Mouse (Mus musculus) heart, embryonic 15.5 days (tissue): ENCODE data around the gene Gja5. TPM values are rescaled to one million over a fixed set of nuclear protein-coding genes. Genes with fewer than 3 reads are reported as not detected.

Experiments used
- ATAC-seq: fragments of 200-750 bp; cut with Nextera tagmentation; replicated peaks from 2 replicates; pipeline ENCODE4 v1.8.0; 2017; ENCODE audit warnings: low read depth, moderate TSS enrichment; ENCODE audit not compliant: insufficient number of reproducible peaks, insufficient read depth, low FRiP score
- H3K27ac ChIP-seq: fragments of 300-500 bp; sonication (generic); 2 replicates; pipeline ENCODE4 v1.5.1; 2015; ENCODE audit warnings: mild to moderate bottlenecking, inconsistent platforms
- H3K27me3 ChIP-seq: fragments of 300-500 bp; sonication (generic); 2 replicates; pipeline ENCODE4 v1.6.1; 2015; ENCODE audit warnings: inconsistent platforms
- H3K36me3 ChIP-seq: fragments of 300-500 bp; sonication (generic); 2 replicates; pipeline ENCODE4 v1.6.1; 2015; ENCODE audit warnings: mild to moderate bottlenecking, inconsistent platforms
- H3K4me1 ChIP-seq: fragments of 300-500 bp; sonication (generic); replicated peaks from 2 replicates; pipeline ENCODE4 v1.6.1; 2015; ENCODE audit warnings: inconsistent platforms
- H3K4me2 ChIP-seq: fragments of 300-500 bp; sonication (generic); 2 replicates; pipeline ENCODE4 v1.6.1; 2015; ENCODE audit warnings: inconsistent platforms, mild to moderate bottlenecking, moderate library complexity
- H3K4me3 ChIP-seq: fragments of 300-500 bp; sonication (generic); 2 replicates; pipeline ENCODE4 v1.5.1; 2015; ENCODE audit warnings: mild to moderate bottlenecking, inconsistent platforms
- H3K9ac ChIP-seq: fragments of 300-500 bp; sonication (generic); 2 replicates; pipeline ENCODE4 v1.6.1; 2015; ENCODE audit warnings: mild to moderate bottlenecking, inconsistent platforms
- H3K9me3 ChIP-seq: fragments of 300-500 bp; sonication (generic); replicated peaks from 2 replicates; pipeline ENCODE4 v1.6.1; 2016; ENCODE audit warnings: inconsistent platforms
- WGBS: fragments of 180-500 bp; shearing (Covaris S2); methylation state at CpG from one replicate; pipeline ENCODE4 v1.1.7; 2015; ENCODE audit warnings: mixed read lengths; 5-methylcytosine and 5-hydroxymethylcytosine counted together
- polyA plus RNA-seq: library from polyadenylated mRNA; unstranded; fragments of >200 nt; fragmentation: Nextera tagmentation; extraction: Ambion mirVana; gene quantifications from 2 replicates; pipeline ENCODE4 v1.2.1, GENCODE M21; 2015

Gene Gja5
- polyA plus RNA-seq, result 78.7 and 103 TPM in 2 replicates

DNA sequence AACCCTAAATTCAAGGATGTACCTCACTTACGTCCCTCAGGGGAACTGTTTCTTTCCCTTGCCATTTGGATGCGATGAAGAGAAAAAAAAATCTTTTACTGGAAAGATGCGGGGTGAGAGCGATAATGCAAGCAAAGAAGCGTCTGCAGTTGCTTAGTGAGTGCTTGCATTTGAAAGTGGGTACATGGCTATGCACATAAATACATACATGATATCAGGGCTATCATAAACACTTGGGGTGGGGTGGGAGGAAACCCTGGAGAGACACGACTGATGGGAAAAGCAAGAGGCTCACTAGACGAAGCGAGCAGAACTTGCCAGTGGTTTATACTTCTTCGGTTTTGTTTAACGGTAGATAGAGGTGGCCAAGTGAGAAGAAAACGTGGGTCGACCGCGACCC, at the start of gene Gja5:
Gene Gja5, plus strand, starts transcription at position 301 of the 400 bp plus-strand sequence.
- 13% methylated on average over 14 of the region's 14 CpGs for WGBS
- peak within 1 kb of the TSS; percentile 85 for H3K9ac ChIP-seq
- peak within 1 kb of the TSS; percentile 24; the same call in 1 of the 2 replicates for H3K27ac ChIP-seq
- no peaks in the 10 kb centered on the region for H3K36me3 ChIP-seq
- ATAC-seq, result no peak
- H3K9me3 ChIP-seq, result no peaks in the 10 kb centered on the region
- peaks cover 13% of the 10 kb centered on the region for H3K27me3 ChIP-seq
- peaks cover 9% of the 10 kb centered on the region for H3K4me1 ChIP-seq
- H3K4me3 ChIP-seq, result peak within 1 kb of the TSS; percentile 87
- peak within 1 kb of the TSS; percentile 85 for H3K4me2 ChIP-seq

DNA sequence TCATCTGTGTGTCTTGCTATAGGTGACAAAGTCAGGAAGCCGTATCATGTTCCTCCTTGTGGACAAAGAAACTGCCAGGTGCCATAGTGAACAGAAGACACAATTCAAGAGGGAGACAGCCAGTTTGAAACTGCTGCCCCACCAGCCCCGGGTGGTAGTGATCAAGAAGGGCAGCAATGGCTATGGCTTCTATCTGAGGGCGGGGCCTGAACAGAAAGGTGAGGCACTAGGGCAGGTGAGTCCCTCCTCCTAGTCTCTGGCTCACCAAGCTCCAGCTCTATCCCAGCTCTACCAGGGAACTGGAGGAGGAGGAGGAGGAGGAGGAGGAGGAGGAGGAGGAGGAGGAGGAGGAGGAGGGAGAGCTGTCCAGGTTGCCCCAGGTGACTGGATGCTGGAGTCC, 48.7 kb upstream of the Gja5 start:
- Histone ChIP-seq H3K4me3 (no peak overlapping the region), H3K27me3 (no peaks in the 10 kb centered on the region), H3K4me1 (peaks cover 7% of the 10 kb centered on the region), H3K9ac (no peak overlapping the region), H3K4me2 (no peak overlapping the region), H3K9me3 (no peaks in the 10 kb centered on the region), H3K36me3 (no peaks in the 10 kb centered on the region), H3K27ac (no peak overlapping the region)
- WGBS, result 77% methylated on average over 3 of the region's 3 CpGs
- ATAC-seq, result no peak

DNA sequence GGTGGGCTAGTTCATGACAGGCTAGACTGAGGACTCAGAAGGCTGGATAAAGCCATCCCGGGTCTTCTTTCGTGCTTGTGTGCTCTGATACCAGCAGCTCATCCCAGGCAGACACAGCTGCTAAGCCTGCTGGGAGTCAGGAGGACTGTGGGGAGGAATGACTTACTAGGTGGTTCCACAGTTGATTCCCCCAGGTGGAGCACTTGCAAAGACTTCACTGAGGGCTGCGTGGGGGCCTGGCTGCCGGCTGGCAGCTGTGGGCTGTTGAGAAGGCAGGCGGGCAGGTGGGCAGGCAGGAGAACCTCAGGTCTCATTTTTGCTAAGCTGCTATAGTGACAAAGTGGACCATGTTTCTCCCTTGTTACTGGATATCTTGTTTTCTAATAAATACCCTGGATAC, 44.0 kb upstream of the Gja5 start:
- Histone ChIP-seq H3K27ac (no peak overlapping the region), H3K27me3 (no peaks in the 10 kb centered on the region)

DNA sequence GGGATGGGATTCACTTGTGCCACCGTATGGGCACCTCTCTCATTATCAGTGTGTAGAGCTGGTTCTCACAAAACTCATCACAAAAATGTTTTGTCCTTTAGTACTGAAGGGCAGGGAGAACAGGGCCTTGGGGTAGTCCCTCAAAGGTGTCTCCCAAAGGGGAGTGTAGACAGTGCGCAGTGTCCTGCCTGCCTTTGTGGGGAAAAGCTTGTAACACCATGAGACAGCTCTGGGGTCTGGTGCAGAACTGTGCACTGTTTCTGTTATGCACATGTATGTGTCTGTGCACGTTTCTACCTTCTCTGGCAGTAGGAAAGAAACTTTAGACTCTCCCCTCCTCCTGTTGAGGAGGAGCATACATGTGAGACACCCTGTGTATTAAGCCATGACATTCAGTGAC, 36.6 kb upstream of the Gja5 start:
- ATAC-seq, result no peak
- WGBS, result 84% methylated on average over 3 of the region's 3 CpGs

More for the DNA sequence above, 44.0 kb upstream of the Gja5 start:
- Histone ChIP-seq H3K9me3 (no peaks in the 10 kb centered on the region), H3K36me3 (no peaks in the 10 kb centered on the region), H3K4me1 (no peaks in the 10 kb centered on the region), H3K4me2 (no peak overlapping the region), H3K4me3 (no peak overlapping the region), H3K9ac (no peak overlapping the region)
- no peak for ATAC-seq
- 90% methylated on average over 5 of the region's 5 CpGs for WGBS

DNA sequence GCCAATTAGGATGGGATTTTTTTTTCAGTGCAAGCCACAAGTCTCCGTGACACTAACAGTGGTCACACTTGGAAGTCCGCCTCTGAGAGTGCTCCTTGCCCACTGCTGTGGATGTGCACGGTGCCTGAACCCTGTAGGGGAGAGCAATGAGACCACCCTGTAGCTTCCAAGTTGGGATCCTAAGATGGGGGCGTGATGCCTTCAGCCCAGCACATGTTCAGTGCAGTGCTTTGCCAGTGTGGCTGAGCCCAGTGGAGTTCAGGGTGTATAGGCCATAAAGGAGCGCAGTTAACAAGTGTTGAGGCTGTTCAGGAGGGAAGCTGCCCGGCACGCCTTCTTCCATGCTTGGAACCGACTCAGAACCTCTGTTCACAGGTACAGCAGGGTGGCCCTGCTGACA, 35.9 kb upstream of the Gja5 start:
- Histone ChIP-seq H3K36me3 (peaks cover 34% of the 10 kb centered on the region), H3K27me3 (no peaks in the 10 kb centered on the region), H3K4me2 (no peak overlapping the region), H3K9ac (no peak overlapping the region), H3K27ac (no peak overlapping the region), H3K4me3 (no peak overlapping the region), H3K9me3 (no peaks in the 10 kb centered on the region), H3K4me1 (no peaks in the 10 kb centered on the region)
- WGBS, result 92% methylated on average over 8 of the region's 8 CpGs
- no peak for ATAC-seq

More for the DNA sequence above, 36.6 kb upstream of the Gja5 start:
- no peak overlapping the region for H3K4me3 ChIP-seq
- H3K36me3 ChIP-seq, result peaks cover 28% of the 10 kb centered on the region
- H3K9me3 ChIP-seq, result no peaks in the 10 kb centered on the region
- H3K27me3 ChIP-seq, result no peaks in the 10 kb centered on the region
- no peak overlapping the region for H3K4me2 ChIP-seq
- H3K27ac ChIP-seq, result no peak overlapping the region
- no peak overlapping the region for H3K9ac ChIP-seq
- no peaks in the 10 kb centered on the region for H3K4me1 ChIP-seq

DNA sequence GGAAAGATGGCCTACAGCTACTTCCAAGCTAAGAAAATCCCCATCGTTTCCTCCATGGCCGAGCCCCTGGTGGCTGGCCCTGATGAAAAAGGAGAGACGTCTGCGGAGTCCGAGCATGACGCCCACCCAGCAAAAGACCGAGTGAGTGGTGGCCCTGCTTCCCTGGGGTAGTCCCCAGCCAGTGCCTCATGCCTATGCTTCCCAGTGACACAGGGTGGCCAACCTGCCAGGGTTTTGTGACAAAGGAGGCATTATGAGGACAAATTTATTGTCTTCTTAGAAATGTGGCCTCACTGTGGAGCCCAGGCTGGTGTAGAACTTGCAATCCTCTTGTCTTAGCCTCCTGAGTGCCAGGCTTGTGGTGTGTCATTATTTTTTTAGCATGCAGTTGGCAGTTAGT, 35.4 kb upstream of the Gja5 start:
- 90% methylated on average over 7 of the region's 7 CpGs for WGBS
- Histone ChIP-seq H3K27ac (no peak overlapping the region), H3K27me3 (no peaks in the 10 kb centered on the region), H3K4me3 (no peak overlapping the region), H3K9ac (no peak overlapping the region), H3K4me1 (no peaks in the 10 kb centered on the region), H3K4me2 (no peak overlapping the region), H3K9me3 (no peaks in the 10 kb centered on the region), H3K36me3 (peaks cover 37% of the 10 kb centered on the region)
- no peak for ATAC-seq

DNA sequence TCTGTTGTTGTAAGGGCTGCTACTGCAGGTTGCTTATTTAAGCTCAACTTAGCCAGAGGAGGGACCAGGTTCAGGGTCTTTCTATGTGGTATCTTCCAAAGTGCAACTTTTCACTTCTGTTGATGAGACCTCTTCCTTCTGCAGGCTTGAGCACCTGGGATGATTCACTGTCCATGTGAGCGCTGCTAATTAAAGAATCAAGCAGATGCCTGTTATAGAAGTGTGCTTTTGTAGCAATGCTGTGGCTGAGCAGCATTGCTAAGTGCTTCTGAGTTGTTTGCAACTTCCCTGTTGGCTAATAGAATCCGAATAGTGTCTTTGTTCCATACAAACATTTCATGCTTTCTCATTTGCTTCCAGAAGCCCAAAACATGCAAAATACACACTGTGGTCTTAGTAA, 34.2 kb upstream of the Gja5 start:
- ATAC-seq, result no peak
- Histone ChIP-seq H3K9ac (no peak overlapping the region), H3K4me3 (no peak overlapping the region), H3K9me3 (no peaks in the 10 kb centered on the region), H3K27me3 (no peaks in the 10 kb centered on the region), H3K4me2 (no peak overlapping the region), H3K27ac (no peak overlapping the region), H3K36me3 (peaks cover 47% of the 10 kb centered on the region), H3K4me1 (no peaks in the 10 kb centered on the region)
- 93% methylated on average over 2 of the region's 2 CpGs for WGBS

DNA sequence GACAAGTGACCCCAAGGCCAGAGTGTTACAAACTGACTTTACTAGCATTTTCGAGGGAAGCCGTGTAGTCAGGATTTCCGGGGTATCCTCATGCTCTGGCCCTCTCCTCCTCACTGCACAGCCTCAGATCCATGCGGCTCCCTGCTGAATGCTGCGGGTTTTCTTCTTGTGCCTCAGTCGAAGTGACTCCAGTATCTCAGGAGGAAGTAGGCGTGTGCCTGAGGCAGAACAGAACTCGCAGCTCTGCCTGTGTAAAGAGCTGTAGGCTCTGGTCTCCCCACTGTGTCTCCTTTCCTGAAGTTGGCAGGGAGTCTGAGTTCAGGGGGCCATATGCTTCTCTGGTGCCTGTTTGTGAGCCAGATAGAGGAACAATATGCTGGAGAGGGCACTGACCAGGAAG, 33.4 kb upstream of the Gja5 start:
- H3K9me3 ChIP-seq, result no peaks in the 10 kb centered on the region
- no peak overlapping the region for H3K9ac ChIP-seq
- H3K4me2 ChIP-seq, result no peak overlapping the region
- peaks cover 49% of the 10 kb centered on the region for H3K36me3 ChIP-seq
- no peaks in the 10 kb centered on the region for H3K4me1 ChIP-seq
- no peak overlapping the region for H3K4me3 ChIP-seq
- no peak for ATAC-seq
- 79% methylated on average over 8 of the region's 8 CpGs for WGBS
- no peak overlapping the region for H3K27ac ChIP-seq
- H3K27me3 ChIP-seq, result no peaks in the 10 kb centered on the region

DNA sequence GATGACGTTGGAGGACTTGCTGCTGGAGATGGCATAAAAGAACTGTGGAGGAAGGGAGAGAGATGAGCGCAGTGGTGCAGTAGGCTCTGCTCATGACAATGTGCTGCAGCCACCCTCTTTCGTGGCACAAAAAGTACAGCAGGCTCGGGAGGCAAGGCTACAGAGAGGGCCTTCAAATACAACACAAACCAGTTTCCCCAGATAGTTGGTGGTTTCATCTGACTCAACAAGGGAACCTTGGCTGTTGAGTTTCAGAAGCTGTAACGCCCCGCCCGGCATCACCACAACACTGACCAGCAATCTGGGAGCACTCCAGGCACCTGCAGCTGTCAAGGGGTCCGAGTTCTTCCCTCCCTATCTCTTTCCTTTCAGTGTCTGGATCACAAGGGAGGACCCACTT, 32.0 kb upstream of the Gja5 start:
- Histone ChIP-seq H3K36me3 (peaks cover 58% of the 10 kb centered on the region), H3K27me3 (no peaks in the 10 kb centered on the region), H3K9ac (no peak overlapping the region), H3K4me3 (no peak overlapping the region), H3K4me1 (no peaks in the 10 kb centered on the region), H3K9me3 (no peaks in the 10 kb centered on the region), H3K27ac (no peak overlapping the region), H3K4me2 (no peak overlapping the region)
- ATAC-seq, result no peak
- WGBS, result 92% methylated on average over 8 of the region's 8 CpGs

DNA sequence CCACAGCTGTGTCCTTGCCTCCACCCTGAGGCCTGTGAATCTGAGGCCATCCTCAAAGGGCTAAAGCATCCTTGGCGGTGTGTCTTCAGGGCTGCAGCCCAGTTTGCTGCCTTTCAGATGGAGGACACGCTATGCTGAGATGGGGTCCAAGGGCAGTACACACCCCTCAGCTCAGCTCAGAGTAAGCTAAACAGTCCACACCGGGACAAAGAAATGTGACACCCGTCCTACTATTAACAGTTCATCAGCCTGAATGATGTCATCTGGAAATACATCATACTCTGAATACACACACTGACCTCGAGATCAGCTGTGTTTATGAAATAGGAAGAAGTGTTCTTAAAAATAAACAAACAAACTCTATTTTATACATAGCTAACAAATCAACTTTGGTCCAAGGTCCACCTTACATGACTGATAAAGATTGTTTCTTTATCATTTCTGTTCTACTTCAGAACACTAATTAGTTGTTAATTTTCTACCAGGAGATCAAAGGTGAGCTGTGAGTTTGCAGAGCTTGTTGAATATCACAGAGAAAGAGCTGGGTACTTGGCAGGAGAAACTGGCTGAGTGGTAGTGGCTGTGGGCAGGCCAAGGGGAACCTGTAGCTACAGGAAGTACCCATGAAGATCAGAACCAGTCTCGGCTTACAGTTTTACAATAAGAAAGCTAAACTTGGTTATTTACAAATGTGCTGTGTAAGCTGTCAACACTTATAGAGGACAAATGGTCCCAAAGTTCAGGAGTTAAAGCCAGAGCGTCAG, 29.5 kb upstream of the Gja5 start:
- no peak overlapping the region for H3K9ac ChIP-seq
- no peak overlapping the region for H3K27ac ChIP-seq
- H3K4me2 ChIP-seq, result no peak overlapping the region
- no peak overlapping the region for H3K4me3 ChIP-seq
- ATAC-seq, result no peak
- WGBS, result 77% methylated on average over 7 of the region's 7 CpGs
- no peaks in the 10 kb centered on the region for H3K4me1 ChIP-seq
- no peaks in the 10 kb centered on the region for H3K27me3 ChIP-seq
- H3K36me3 ChIP-seq, result peaks cover 52% of the 10 kb centered on the region
- no peaks in the 10 kb centered on the region for H3K9me3 ChIP-seq

DNA sequence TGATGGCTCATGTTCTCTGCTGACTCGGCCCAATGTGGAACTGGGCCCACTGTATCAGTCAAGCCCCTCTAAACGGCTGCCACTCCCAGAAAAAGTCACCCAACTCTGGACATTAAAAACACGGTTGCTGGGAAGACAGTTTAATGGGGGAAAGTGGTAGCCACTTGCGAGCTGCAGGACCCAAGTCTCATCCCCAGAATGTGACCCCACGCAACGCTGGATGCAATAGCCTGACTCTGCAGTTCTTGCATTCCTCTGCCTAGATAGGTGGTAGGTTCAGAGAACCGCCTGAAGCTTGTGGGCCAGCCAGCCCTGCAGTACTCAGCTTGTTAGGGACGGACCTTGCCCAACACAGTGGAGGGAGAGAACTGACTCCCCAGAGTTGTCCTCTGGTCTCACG, 25.0 kb upstream of the Gja5 start:
- no peaks in the 10 kb centered on the region for H3K4me1 ChIP-seq
- H3K9ac ChIP-seq, result no peak overlapping the region
- peaks cover 39% of the 10 kb centered on the region for H3K36me3 ChIP-seq
- H3K9me3 ChIP-seq, result no peaks in the 10 kb centered on the region
- no peak for ATAC-seq
- no peak overlapping the region for H3K4me3 ChIP-seq
- H3K27me3 ChIP-seq, result no peaks in the 10 kb centered on the region
- WGBS, result 81% methylated on average over 9 of the region's 9 CpGs
- H3K4me2 ChIP-seq, result no peak overlapping the region
- no peak overlapping the region for H3K27ac ChIP-seq

DNA sequence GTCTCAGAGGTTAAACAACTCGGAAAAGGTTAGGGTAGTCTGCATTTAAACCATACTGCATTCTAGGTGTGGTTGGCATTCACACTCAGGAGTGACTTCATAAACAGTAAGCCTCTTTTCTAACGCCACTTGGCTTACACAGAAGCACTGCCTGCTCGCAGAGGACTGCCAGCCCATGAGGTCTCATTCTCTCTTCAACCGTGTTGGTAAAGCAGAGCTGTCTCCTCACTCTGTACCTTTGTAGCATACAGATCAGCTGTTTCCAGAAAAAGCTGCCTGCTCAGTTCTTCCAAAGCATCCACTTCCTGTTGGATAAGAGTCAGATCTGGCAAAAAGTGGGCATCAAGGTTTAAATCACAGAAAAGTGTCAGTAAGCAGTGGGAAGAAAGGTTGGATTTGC, 24.1 kb upstream of the Gja5 start:
- no peaks in the 10 kb centered on the region for H3K27me3 ChIP-seq
- H3K4me2 ChIP-seq, result no peak overlapping the region
- H3K36me3 ChIP-seq, result peaks cover 32% of the 10 kb centered on the region
- no peak overlapping the region for H3K9ac ChIP-seq
- H3K27ac ChIP-seq, result no peak overlapping the region
- H3K4me3 ChIP-seq, result no peak overlapping the region
- 82% methylated on average over 4 of the region's 4 CpGs for WGBS
- H3K9me3 ChIP-seq, result no peaks in the 10 kb centered on the region
- ATAC-seq, result no peak
- H3K4me1 ChIP-seq, result no peaks in the 10 kb centered on the region
